Mouse (Mus musculus) testis, adult 2 months (tissue): ENCODE data around the gene Gid4. TPM values are rescaled to one million over a fixed set of nuclear protein-coding genes. Genes with fewer than 3 reads are reported as not detected.
A peak's percentile ranks its signal among the peaks of the same experiment; 100 is the strongest.

Source experiments
- H3K27ac ChIP-seq: fragments of 200-500 bp; 2 replicates; pipeline ENCODE4 v1.5.1; 2012; ENCODE audit warnings: low read depth, low read length; ENCODE audit not compliant: control insufficient read depth, insufficient read depth
- H3K27me3 ChIP-seq: fragments of 200-500 bp; 2 replicates; pipeline ENCODE4 v1.6.1; 2012; ENCODE audit warnings: mild to moderate bottlenecking, low read length, moderate library complexity; ENCODE audit not compliant: control insufficient read depth, insufficient read depth
- H3K36me3 ChIP-seq: fragments of 200-500 bp; 2 replicates; pipeline ENCODE4 v1.6.1; 2012; ENCODE audit warnings: mild to moderate bottlenecking, low read length; ENCODE audit not compliant: control insufficient read depth, insufficient read depth
- H3K4me1 ChIP-seq: fragments of 200-500 bp; 2 replicates; pipeline ENCODE4 v1.6.1; 2012; ENCODE audit warnings: low read length; ENCODE audit not compliant: control insufficient read depth, insufficient read depth
- H3K4me3 ChIP-seq: fragments of 200-500 bp; 2 replicates; pipeline ENCODE4 v1.5.1; 2012; ENCODE audit warnings: low read depth, mild to moderate bottlenecking, low read length, moderate library complexity, mixed read lengths; ENCODE audit not compliant: control insufficient read depth
- CTCF ChIP-seq: fragments of 200-500 bp; IDR thresholded peaks from 2 replicates; pipeline ENCODE4 v1.5.1; 2012; ENCODE audit warnings: low read depth, mild to moderate bottlenecking, inconsistent platforms, low read length, moderate library complexity; ENCODE audit not compliant: control insufficient read depth, insufficient read depth, insufficient replicate concordance
- POLR2A ChIP-seq: fragments of 200-500 bp; IDR thresholded peaks from 2 replicates; pipeline ENCODE4 v1.6.1; 2012; ENCODE audit warnings: low read depth, mild to moderate bottlenecking, inconsistent platforms, low read length, moderate library complexity; ENCODE audit not compliant: control insufficient read depth
- polyA plus RNA-seq: library from polyadenylated mRNA; depleted of rRNA; stranded (reverse); fragments of >200 nt; gene quantifications from 2 replicates; pipeline ENCODE4 v1.2.3, GENCODE M21; 2012; rRNA removed

The Gid4 gene
- polyA plus RNA-seq, 1 experiment = 89.3 TPM

- no peak for TF ChIP-seq CTCF
- Histone ChIP-seq H3K4me1 (peaks cover 6% of the 10 kb centered on the region; the same call in 1 of the 2 replicates), H3K27me3 (no peaks in the 10 kb centered on the region), H3K4me3 (peak overlapping the region; percentile 56), H3K36me3 (no peaks in the 10 kb centered on the region), H3K27ac (no peak overlapping the region)
These were observed 58.9 kb downstream of the Gid4 start for GRCm38 (mm10) chr11:60475668-60476362.

DNA sequence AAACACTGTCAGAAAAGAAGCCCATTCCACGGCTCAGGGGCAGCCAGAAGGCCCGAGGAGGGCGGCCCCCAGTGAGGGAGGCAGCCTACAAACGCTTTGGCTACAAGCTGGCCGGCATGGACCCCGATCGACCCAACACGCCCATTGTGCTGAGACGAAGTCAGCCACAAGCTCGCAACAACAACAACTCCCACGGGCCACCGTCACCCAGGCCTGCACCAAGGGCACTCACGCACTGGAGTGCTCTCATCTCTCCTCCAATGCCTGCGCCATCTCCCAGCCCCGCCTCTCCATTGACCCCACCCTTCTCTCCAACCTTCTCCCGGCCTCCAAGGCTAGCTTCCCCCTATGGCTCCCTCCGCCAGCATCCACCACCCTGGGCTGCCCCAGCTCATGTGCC is 61.2 kb downstream of the Gid4 start:
- Histone ChIP-seq H3K27ac (no peak overlapping the region), H3K4me1 (peaks cover 6% of the 10 kb centered on the region; the same call in 1 of the 2 replicates), H3K36me3 (no peaks in the 10 kb centered on the region), H3K4me3 (peak overlapping the region; percentile 56), H3K27me3 (no peaks in the 10 kb centered on the region)
- TF ChIP-seq POLR2A (no peak), CTCF (no peak)

DNA sequence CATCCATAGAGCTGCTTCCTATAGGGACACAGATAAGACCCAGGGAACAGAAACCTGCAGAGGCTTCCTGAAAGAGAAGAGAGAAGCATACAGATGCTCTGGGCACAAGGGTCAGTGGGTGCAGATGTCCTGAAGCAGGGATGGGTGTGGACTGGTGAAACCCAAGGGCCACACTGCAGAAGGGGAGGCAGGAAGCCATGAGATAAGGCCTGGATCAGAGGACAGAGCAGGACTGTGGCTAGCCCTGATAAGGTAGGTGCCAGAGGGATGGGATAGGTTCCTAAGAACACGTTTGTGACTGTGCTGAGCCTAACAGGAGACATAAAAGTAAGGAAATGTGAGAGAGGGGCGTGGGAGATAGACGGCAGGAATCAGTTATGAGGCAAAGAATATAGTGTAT is 69.3 kb downstream of the Gid4 start:
- TF ChIP-seq POLR2A = no peak
- no peak for TF ChIP-seq CTCF
- H3K36me3 ChIP-seq = no peaks in the 10 kb centered on the region

GRCm38 (mm10) chr11:60492726-60493125 is 75.8 kb downstream of the Gid4 start:
- Histone ChIP-seq H3K4me1 (peaks cover 2% of the 10 kb centered on the region; the same call in 1 of the 2 replicates), H3K27me3 (no peaks in the 10 kb centered on the region), H3K36me3 (no peaks in the 10 kb centered on the region), H3K27ac (no peak overlapping the region), H3K4me3 (no peak overlapping the region)
- no peak for TF ChIP-seq POLR2A
- TF ChIP-seq CTCF = no peak

More for the DNA sequence above, 69.3 kb downstream of the Gid4 start:
- no peaks in the 10 kb centered on the region for H3K4me1 ChIP-seq
- H3K4me3 ChIP-seq = no peak overlapping the region
- H3K27ac ChIP-seq = no peak overlapping the region; the same call in 1 of the 2 replicates
- H3K27me3 ChIP-seq = no peaks in the 10 kb centered on the region

GRCm38 (mm10) chr11:60495692-60496091 is 78.7 kb downstream of the Gid4 start:
- Histone ChIP-seq H3K27ac (no peak overlapping the region), H3K36me3 (no peaks in the 10 kb centered on the region), H3K27me3 (no peaks in the 10 kb centered on the region), H3K4me3 (no peak overlapping the region), H3K4me1 (peaks cover 2% of the 10 kb centered on the region; the same call in 1 of the 2 replicates)
- TF ChIP-seq CTCF = no peak
- no peak for TF ChIP-seq POLR2A

Other genes with a start within 250 kb of the Gid4 start
- 13.2 and 18.5 TPM in 2 replicates for gene Srebf1, start 194.6 kb upstream of the Gid4 start, polyA plus RNA-seq
- gene Tom1l2, start 64.2 kb upstream of the Gid4 start, polyA plus RNA-seq = 18.5 and 22.3 TPM in 2 replicates
- gene Drc3, start 63.8 kb upstream of the Gid4 start, polyA plus RNA-seq = 62.2 and 70.2 TPM in 2 replicates
- gene Atpaf2, start 1.3 kb downstream of the Gid4 start, polyA plus RNA-seq = 83.6 and 87.7 TPM in 2 replicates
- gene Drg2, start 37.4 kb downstream of the Gid4 start, polyA plus RNA-seq = 34.5 and 36.3 TPM in 2 replicates
- 8.2 and 11.7 TPM in 2 replicates for gene Myo15, start 52.2 kb downstream of the Gid4 start, polyA plus RNA-seq
- 13.4 and 13.8 TPM in 2 replicates for gene Alkbh5, start 119.2 kb downstream of the Gid4 start, polyA plus RNA-seq